Mouse (Mus musculus) myocyte (in vitro differentiated cells): ENCODE results near the gene Plxna2. TPM values are rescaled to one million over a fixed set of nuclear protein-coding genes. Genes with fewer than 3 reads are reported as not detected.
A peak's percentile ranks its signal among the peaks of the same experiment; 100 is the strongest.

Source experiments
- H3K27me3 ChIP-seq: one replicate; pipeline ENCODE4 v1.6.1; 2011; ENCODE audit not compliant: control insufficient read depth, insufficient read depth, insufficient read length
- H3K36me3 ChIP-seq: one replicate; pipeline ENCODE4 v1.6.1; 2011; ENCODE audit not compliant: control insufficient read depth, insufficient read depth
- H3K4me2 ChIP-seq: one replicate; pipeline ENCODE4 v1.6.1; 2011; ENCODE audit warnings: low read depth, control low read depth
- H3K4me3 ChIP-seq: one replicate; pipeline ENCODE4 v1.5.1; 2011; ENCODE audit warnings: mild to moderate bottlenecking, control low read depth, moderate library complexity
- H3K79me2 ChIP-seq: one replicate; pipeline ENCODE4 v1.6.1; 2011; ENCODE audit not compliant: control insufficient read depth, insufficient read depth
- H3ac ChIP-seq: one replicate; pipeline ENCODE4 v1.6.1; 2011; ENCODE audit not compliant: control insufficient read depth, insufficient read length
- CEBPB ChIP-seq: IDR thresholded peaks from 2 replicates; pipeline ENCODE4 v1.6.1; 2011; ENCODE audit warnings: mild to moderate bottlenecking, moderate library complexity; ENCODE audit not compliant: poor library complexity, insufficient read depth, severe bottlenecking
- E2F4 ChIP-seq: IDR thresholded peaks from one replicate; pipeline ENCODE4 v1.6.1; 2011; ENCODE audit warnings: mild to moderate bottlenecking, control low read depth, moderate library complexity; ENCODE audit not compliant: insufficient read depth
- MAX ChIP-seq: IDR thresholded peaks from one replicate; pipeline ENCODE4 v1.6.1; 2011; ENCODE audit warnings: low read depth, mild to moderate bottlenecking, control low read depth
- MYOD1 ChIP-seq, 3 experiments: IDR thresholded peaks; one replicate each; pipeline ENCODE4 v1.6.1; 2011; ENCODE audit warnings: control low read depth in 2 of 3, low read depth in 2 of 3, mild to moderate bottlenecking in 2 of 3, moderate library complexity in 1 of 3; ENCODE audit not compliant: insufficient read length in 2 of 3, control insufficient read depth in 1 of 3
- MYOG ChIP-seq, 3 experiments: IDR thresholded peaks; one replicate each; pipeline ENCODE4 v1.6.1; 2011; ENCODE audit warnings: control low read depth in 2 of 3, low read depth in 2 of 3, mild to moderate bottlenecking in 2 of 3; ENCODE audit not compliant: insufficient read length in 2 of 3, control insufficient read depth in 1 of 3, insufficient read depth in 1 of 3
- POLR2A ChIP-seq: IDR thresholded peaks from one replicate; pipeline ENCODE4 v1.6.1; 2011; ENCODE audit warnings: low read depth, mild to moderate bottlenecking, control low read depth, moderate library complexity; ENCODE audit not compliant: insufficient read length
- POLR2AphosphoS2 ChIP-seq: IDR thresholded peaks from one replicate; pipeline ENCODE4 v1.6.1; 2011; ENCODE audit warnings: low read depth, control low read depth; ENCODE audit not compliant: insufficient read length
- REST ChIP-seq: IDR thresholded peaks from one replicate; pipeline ENCODE4 v1.6.1; 2011; ENCODE audit warnings: mild to moderate bottlenecking, control low read depth, moderate library complexity; ENCODE audit not compliant: insufficient read depth, insufficient read length
- SRF ChIP-seq: IDR thresholded peaks from one replicate; pipeline ENCODE4 v1.6.1; 2011; ENCODE audit warnings: low read depth; ENCODE audit not compliant: control insufficient read depth, insufficient read length
- TCF12 ChIP-seq: IDR thresholded peaks from one replicate; pipeline ENCODE4 v1.6.1; 2011; ENCODE audit warnings: mild to moderate bottlenecking, control low read depth; ENCODE audit not compliant: poor library complexity, insufficient read depth, severe bottlenecking
- TCF3 ChIP-seq: IDR thresholded peaks from one replicate; pipeline ENCODE4 v1.6.1; 2011; ENCODE audit warnings: low read depth, control low read depth; ENCODE audit not compliant: insufficient read length
- USF1 ChIP-seq: IDR thresholded peaks from one replicate; pipeline ENCODE4 v1.6.1; 2011; ENCODE audit warnings: low read depth, mild to moderate bottlenecking, control low read depth, moderate library complexity
- polyA plus RNA-seq: library from polyadenylated mRNA; unstranded; fragments of >200 nt; fragmentation: generic; extraction: Trizol; gene quantifications from one replicate; pipeline ENCODE4 v1.2.1, GENCODE M21; 2012; ENCODE audit warnings: missing spikeins

The Plxna2 gene
- polyA plus RNA-seq, 1 experiment: 3.6 TPM

- H3ac ChIP-seq: no peak overlapping the region
- TF ChIP-seq E2F4 (no peak), CEBPB (no peak), MAX (no peak), MYOG (IDR thresholded peaks at IDR 0.05; ENCODE audit: control insufficient read depth in 1 of 3, insufficient read depth in 1 of 3, insufficient read length in 2 of 3, low read depth in 2 of 3) (no peak), TCF3 (no peak), TCF12 (no peak), MYOD1 (IDR thresholded peaks at IDR 0.05; ENCODE audit: control insufficient read depth in 1 of 3, insufficient read length in 2 of 3, low read depth in 2 of 3) (no peak)
Observed at GRCm38 (mm10) chr1:194613923-194614830, 3.8 kb upstream of the Plxna2 start.

GRCm38 (mm10) chr1:194616136-194616535, 1.9 kb upstream of the Plxna2 start:
- Histone ChIP-seq H3K36me3 (no peaks in the 10 kb centered on the region), H3K79me2 (peaks cover 8% of the 10 kb centered on the region), H3K4me3 (no peak overlapping the region), H3K4me2 (no peak overlapping the region), H3K27me3 (no peaks in the 10 kb centered on the region), H3ac (no peak overlapping the region)
- TF ChIP-seq MAX: no peak
- no peak for TF ChIP-seq MYOG (IDR thresholded peaks at IDR 0.05; ENCODE audit: control insufficient read depth in 1 of 3, insufficient read depth in 1 of 3, insufficient read length in 2 of 3, low read depth in 2 of 3)
- TF ChIP-seq E2F4: no peak
- no peak for TF ChIP-seq REST
- no peak for TF ChIP-seq USF1
- no peak for TF ChIP-seq POLR2A
- TF ChIP-seq SRF: no peak
- TF ChIP-seq MYOD1 (IDR thresholded peaks at IDR 0.05; ENCODE audit: control insufficient read depth in 1 of 3, insufficient read length in 2 of 3, low read depth in 2 of 3): no peak
- TF ChIP-seq CEBPB: no peak
- TF ChIP-seq TCF3: no peak
- no peak for TF ChIP-seq TCF12
- no peak for TF ChIP-seq POLR2AphosphoS2

More at GRCm38 (mm10) chr1:194613923-194614830, 3.8 kb upstream of the Plxna2 start:
- Histone ChIP-seq H3K4me2 (no peak overlapping the region), H3K36me3 (no peaks in the 10 kb centered on the region), H3K27me3 (no peaks in the 10 kb centered on the region), H3K79me2 (no peaks in the 10 kb centered on the region), H3K4me3 (no peak overlapping the region)

- peak overlapping the region; percentile 98 for H3K4me2 ChIP-seq
Observed at GRCm38 (mm10) chr1:194618841-194619311, 858 bp downstream of the Plxna2 start.

GRCm38 (mm10) chr1:194619353-194620244, 1.6 kb downstream of the Plxna2 start:
- TF ChIP-seq REST: no peak
- peak; percentile 63 for TF ChIP-seq TCF3
- TF ChIP-seq POLR2AphosphoS2: peak; percentile 64
- TF ChIP-seq MYOD1 (IDR thresholded peaks at IDR 0.05; ENCODE audit: control insufficient read depth in 1 of 3, insufficient read length in 2 of 3, low read depth in 2 of 3): peak in 2 of 3 experiments; percentile 93 to 96
- TF ChIP-seq TCF12: peak; percentile 57
- no peak for TF ChIP-seq CEBPB
- TF ChIP-seq POLR2A: peak; percentile 77
- peak; percentile 23 to 83 (median 49) for TF ChIP-seq MYOG (IDR thresholded peaks at IDR 0.05; ENCODE audit: control insufficient read depth in 1 of 3, insufficient read depth in 1 of 3, insufficient read length in 2 of 3, low read depth in 2 of 3)
- peak overlapping the region; percentile 60 for H3ac ChIP-seq
- no peaks in the 10 kb centered on the region for H3K36me3 ChIP-seq
- H3K4me3 ChIP-seq: peak overlapping the region; percentile 81
- H3K27me3 ChIP-seq: no peaks in the 10 kb centered on the region
- H3K4me2 ChIP-seq: peak overlapping the region; percentile 98
- peaks cover 33% of the 10 kb centered on the region for H3K79me2 ChIP-seq

More at GRCm38 (mm10) chr1:194618841-194619311, 858 bp downstream of the Plxna2 start:
- Histone ChIP-seq H3ac (peak overlapping the region; percentile 60), H3K27me3 (no peaks in the 10 kb centered on the region), H3K36me3 (no peaks in the 10 kb centered on the region), H3K79me2 (peaks cover 26% of the 10 kb centered on the region), H3K4me3 (peak overlapping the region; percentile 81)
- TF ChIP-seq TCF12 (no peak), REST (no peak), SRF (no peak), MAX (no peak), TCF3 (no peak), CEBPB (no peak), E2F4 (no peak)
